Mouse (Mus musculus) hindbrain, postnatal 0 days (tissue): ENCODE results near the gene Gatc. TPM values are rescaled to one million over a fixed set of nuclear protein-coding genes. Genes with fewer than 3 reads are reported as not detected.
"Not testable (repeated sequence)": the region's sequence is repeated elsewhere in the genome, so short reads cannot be mapped to it uniquely, and the experiment has no call there.

Experiments used
- ATAC-seq: fragments of 200-750 bp; cut with Nextera tagmentation; 2 replicates; pipeline ENCODE4 v1.8.0; 2017; ENCODE audit warnings: mild to moderate bottlenecking, moderate TSS enrichment, moderate library complexity
- DNase-seq: peaks from one replicate; pipeline ENCODE4 v3.0.0-alpha.2; 2015; ENCODE audit warnings: low spot score
- H3K27ac ChIP-seq: fragments of 300-500 bp; sonication (generic); 2 replicates; pipeline ENCODE4 v1.5.1; 2014; ENCODE audit warnings: mild to moderate bottlenecking
- H3K27me3 ChIP-seq: fragments of 300-500 bp; sonication (generic); 2 replicates; pipeline ENCODE4 v1.6.1; 2014; ENCODE audit warnings: low read length, mixed read lengths; ENCODE audit not compliant: insufficient read depth
- H3K36me3 ChIP-seq: fragments of 300-500 bp; sonication (generic); 2 replicates; pipeline ENCODE4 v1.6.1; 2014; ENCODE audit warnings: low read length, mixed read lengths; ENCODE audit not compliant: insufficient read depth
- H3K4me1 ChIP-seq: fragments of 300-500 bp; sonication (generic); 2 replicates; pipeline ENCODE4 v1.6.1; 2014; ENCODE audit warnings: antibody characterized with exemption, low read length, mixed read lengths; ENCODE audit not compliant: insufficient read depth
- H3K4me2 ChIP-seq: fragments of 300-500 bp; sonication (generic); 2 replicates; pipeline ENCODE4 v1.6.1; 2014; ENCODE audit warnings: low read depth, mild to moderate bottlenecking, low read length, moderate library complexity, mixed read lengths
- H3K4me3 ChIP-seq: fragments of 300-500 bp; sonication (generic); 2 replicates; pipeline ENCODE4 v1.5.1; 2014; ENCODE audit warnings: low read length
- H3K9ac ChIP-seq: fragments of 300-500 bp; sonication (generic); replicated peaks from 2 replicates; pipeline ENCODE4 v1.6.1; 2014; ENCODE audit warnings: mild to moderate bottlenecking, low read length, moderate library complexity, mixed read lengths
- H3K9me3 ChIP-seq: fragments of 300-500 bp; sonication (generic); 2 replicates; pipeline ENCODE4 v1.6.1; 2016; ENCODE audit warnings: low read length, mixed read lengths
- CTCF ChIP-seq: IDR thresholded peaks from 2 replicates; pipeline ENCODE4 v1.5.1; 2016; ENCODE audit warnings: antibody characterized with exemption, control low read depth, low read depth
- WGBS: fragments of 180-500 bp; shearing (Covaris S2); extraction: QIAGEN DNeasy Blood & Tissue Kit; methylation state at CpG from one replicate; pipeline ENCODE4 v1.1.7; 2014; 5-methylcytosine and 5-hydroxymethylcytosine counted together
- polyA plus RNA-seq: library from polyadenylated mRNA; unstranded; fragments of >200 nt; fragmentation: Nextera tagmentation; extraction: Ambion mirVana; gene quantifications from 2 replicates; pipeline ENCODE4 v1.2.1, GENCODE M21; 2015
- total RNA-seq: library from RNA; depleted of rRNA; stranded (reverse); fragments of >200 nt; gene quantifications from 2 replicates; pipeline ENCODE4 v1.2.3, GENCODE M21; 2014

Gene Gatc
- total and polyA plus RNA-seq, 2 experiments from 2014 or later, result 22.4 to 32.1 TPM

DNA sequence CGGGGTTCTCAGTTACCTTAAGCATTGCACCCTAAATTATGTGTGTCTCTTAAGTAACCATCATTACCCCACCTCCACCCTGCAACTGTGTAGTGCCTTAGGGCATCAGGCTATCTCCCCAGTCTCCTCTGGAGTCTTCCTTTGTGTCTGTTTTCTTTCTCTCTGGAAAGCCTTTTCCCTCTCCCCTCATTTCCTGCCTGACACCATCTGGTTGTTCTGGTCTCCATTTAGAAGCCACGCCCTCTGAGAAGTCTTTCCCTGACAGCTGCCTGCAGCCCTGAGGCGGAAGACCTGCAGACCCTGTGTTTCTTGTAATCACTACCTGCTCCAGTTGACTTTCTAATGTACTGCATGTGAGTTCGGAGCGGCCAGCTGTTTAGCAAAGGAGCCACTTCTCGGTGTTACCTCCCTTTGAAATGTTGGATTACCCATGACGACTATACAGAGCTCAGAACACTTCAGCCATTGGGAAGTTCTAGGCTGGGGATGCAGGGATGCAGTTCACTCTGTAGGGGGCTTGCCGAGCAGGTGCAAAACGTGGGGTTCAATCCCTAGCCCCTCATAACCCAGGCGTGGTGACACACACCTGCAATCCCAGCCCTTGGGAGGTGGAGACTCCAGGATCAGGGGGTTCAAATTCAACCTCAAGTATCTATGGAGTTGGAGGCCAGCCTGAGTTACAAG is 23.2 kb downstream of the Gatc start:
- DNase-seq (peak; percentile 61), ATAC-seq (0 out of 2 replicates have a peak, but pooled peaks have one; percentile 27)
- no peaks in the 10 kb centered on the region for H3K9me3 ChIP-seq
- 12% methylated on average over 10 of the region's 10 CpGs for WGBS
- peak overlapping the region; percentile 16; the same call in 1 of the 2 replicates for H3K4me2 ChIP-seq
- no peak overlapping the region for H3K4me3 ChIP-seq
- H3K27ac ChIP-seq, result peak overlapping the region; percentile 57
- H3K9ac ChIP-seq, result no peak overlapping the region; the same call in 1 of the 2 replicates
- H3K36me3 ChIP-seq, result no peaks in the 10 kb centered on the region
- peak; percentile 18; the same call in 1 of the 2 replicates for TF ChIP-seq CTCF
- no peaks in the 10 kb centered on the region for H3K27me3 ChIP-seq
- peaks cover 18% of the 10 kb centered on the region for H3K4me1 ChIP-seq

GRCm38 (mm10) chr5:115316968-115317644 is 23.9 kb downstream of the Gatc start:
- peak overlapping the region; percentile 57 for H3K27ac ChIP-seq
- no peak overlapping the region for H3K4me3 ChIP-seq
- H3K9me3 ChIP-seq, result no peaks in the 10 kb centered on the region
- ATAC-seq, result 0 out of 2 replicates have a peak, but pooled peaks have one; percentile 5
- H3K9ac ChIP-seq, result no peak overlapping the region; the same call in 1 of the 2 replicates
- H3K4me1 ChIP-seq, result peaks cover 18% of the 10 kb centered on the region
- H3K27me3 ChIP-seq, result no peaks in the 10 kb centered on the region
- H3K4me2 ChIP-seq, result no peak overlapping the region
- H3K36me3 ChIP-seq, result no peaks in the 10 kb centered on the region
- 7% methylated on average over 14 of the region's 14 CpGs for WGBS
- TF ChIP-seq CTCF, result no peak
- no peak for DNase-seq

GRCm38 (mm10) chr5:115313668-115313943 is 27.4 kb downstream of the Gatc start:
- H3K27ac ChIP-seq, result no peak overlapping the region
- 61% methylated on average over 5 of the region's 5 CpGs for WGBS
- H3K9ac ChIP-seq, result no peak overlapping the region

GRCm38 (mm10) chr5:115312816-115313667 is 27.9 kb downstream of the Gatc start:
- H3K9ac ChIP-seq, result no peak overlapping the region
- no peaks in the 10 kb centered on the region for H3K36me3 ChIP-seq
- no peak for ATAC-seq
- no peak for TF ChIP-seq CTCF
- peaks cover 9% of the 10 kb centered on the region; the same call in 1 of the 2 replicates for H3K4me1 ChIP-seq
- no peak overlapping the region for H3K4me3 ChIP-seq
- no peak overlapping the region for H3K27ac ChIP-seq
- no peak overlapping the region for H3K4me2 ChIP-seq
- no peaks in the 10 kb centered on the region for H3K27me3 ChIP-seq
- no peak for DNase-seq
- 72% methylated on average over 10 of the region's 10 CpGs for WGBS
- H3K9me3 ChIP-seq, result no peaks in the 10 kb centered on the region

More at GRCm38 (mm10) chr5:115313668-115313943, 27.4 kb downstream of the Gatc start:
- ATAC-seq (no peak), DNase-seq (no peak)
- no peak for TF ChIP-seq CTCF
- Histone ChIP-seq H3K36me3 (no peaks in the 10 kb centered on the region), H3K4me2 (no peak overlapping the region), H3K4me3 (no peak overlapping the region), H3K9me3 (no peaks in the 10 kb centered on the region), H3K27me3 (no peaks in the 10 kb centered on the region), H3K4me1 (peaks cover 14% of the 10 kb centered on the region)

- ATAC-seq (no peak), DNase-seq (no peak)
- Histone ChIP-seq H3K36me3 (no peaks in the 10 kb centered on the region), H3K9me3 (no peaks in the 10 kb centered on the region), H3K4me3 (no peak overlapping the region), H3K4me1 (peaks cover 4% of the 10 kb centered on the region; the same call in 1 of the 2 replicates), H3K27me3 (no peaks in the 10 kb centered on the region), H3K9ac (no peak overlapping the region), H3K27ac (no peak overlapping the region), H3K4me2 (no peak overlapping the region)
- 88% methylated on average over 4 of the region's 4 CpGs for WGBS
- no peak for TF ChIP-seq CTCF
These were observed 28.6 kb downstream of the Gatc start for GRCm38 (mm10) chr5:115312354-115312753.

DNA sequence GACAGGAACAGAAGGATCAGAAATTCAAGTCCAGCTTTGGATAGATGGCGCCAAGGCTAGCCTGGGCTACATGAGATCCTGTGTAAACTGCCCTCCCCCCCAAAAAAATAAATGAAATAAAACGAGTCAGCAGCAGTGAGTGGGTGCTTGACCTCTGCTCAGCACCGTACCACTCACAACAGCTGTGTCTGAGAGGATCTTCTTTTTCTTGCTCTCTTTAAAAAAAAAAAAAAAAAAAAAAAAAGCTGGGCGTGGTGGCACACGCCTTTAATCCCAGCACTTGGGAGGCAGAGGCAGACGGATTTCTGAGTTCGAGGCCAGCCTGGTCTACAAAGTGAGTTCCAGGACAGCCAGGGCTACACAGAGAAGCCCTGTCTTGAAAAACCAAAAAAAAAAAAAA is 38.8 kb downstream of the Gatc start:
- H3K36me3 ChIP-seq, result peaks cover 11% of the 10 kb centered on the region; the same call in 1 of the 2 replicates
- H3K4me3 ChIP-seq, H3K4me1 ChIP-seq, H3K4me2 ChIP-seq, ATAC-seq, H3K27me3 ChIP-seq, H3K27ac ChIP-seq, H3K9me3 ChIP-seq, H3K9ac ChIP-seq, DNase-seq: not testable (repeated sequence)
- WGBS, result 69% methylated on average over 3 of the region's 7 CpGs
